Mouse (Mus musculus) MEL (cell line): ENCODE data around the gene Trpd52l3.

ENCODE experiments used
- CHD2 ChIP-seq: IDR thresholded peaks from 2 replicates; pipeline ENCODE4 v1.6.1; 2011; ENCODE audit warnings: low read length, improper control_type of control experiment
- CTCF ChIP-seq, 3 experiments: IDR thresholded peaks in 2 of 3; conservative IDR thresholded peaks in 1 of 3; 2 replicates each; pipeline ENCODE4 v1.5.1; 2011 to 2012; ENCODE audit warnings: low read length in 3 of 3, low read depth in 2 of 3, mild to moderate bottlenecking in 2 of 3, improper control_type of control experiment in 1 of 3, inconsistent platforms in 1 of 3, mixed read lengths in 1 of 3, moderate library complexity in 1 of 3; ENCODE audit not compliant: control insufficient read depth in 1 of 3, insufficient read depth in 1 of 3, poor library complexity in 1 of 3, severe bottlenecking in 1 of 3
- E2F4 ChIP-seq: IDR thresholded peaks from 2 replicates; pipeline ENCODE4 v1.6.1; 2011; ENCODE audit warnings: low read depth, low read length, improper control_type of control experiment, borderline replicate concordance
- EP300 ChIP-seq, 2 experiments: IDR thresholded peaks; 2 replicates each; pipeline ENCODE4 v1.6.1; 2011; ENCODE audit warnings: improper control_type of control experiment in 2 of 2, low read length in 2 of 2, low read depth in 1 of 2, mild to moderate bottlenecking in 1 of 2
- MAFK ChIP-seq: IDR thresholded peaks from 2 replicates; pipeline ENCODE4 v1.6.1; 2011; ENCODE audit warnings: low read depth, mild to moderate bottlenecking, low read length, improper control_type of control experiment, borderline replicate concordance
- MXI1 ChIP-seq: IDR thresholded peaks from 2 replicates; pipeline ENCODE4 v1.6.1; 2011; ENCODE audit warnings: mild to moderate bottlenecking, low read depth, low read length, improper control_type of control experiment
- POLR2A ChIP-seq, 2 experiments: IDR thresholded peaks; 2 replicates each; pipeline ENCODE4 v1.6.1; 2011 to 2012; ENCODE audit warnings: low read length in 2 of 2, mild to moderate bottlenecking in 2 of 2, control low read depth in 1 of 2, improper control_type of control experiment in 1 of 2, low read depth in 1 of 2, moderate library complexity in 1 of 2; ENCODE audit not compliant: control insufficient read depth in 1 of 2, insufficient read depth in 1 of 2, poor library complexity in 1 of 2
- TBP ChIP-seq: IDR thresholded peaks from 2 replicates; pipeline ENCODE4 v1.8.0; 2011; ENCODE audit warnings: low read depth, low read length, improper control_type of control experiment
- USF1 ChIP-seq: IDR thresholded peaks from 2 replicates; pipeline ENCODE4 v1.6.1; 2014; ENCODE audit warnings: low read depth, mild to moderate bottlenecking, inconsistent platforms, low read length, improper control_type of control experiment, moderate library complexity
- ZC3H11A ChIP-seq: IDR thresholded peaks from 2 replicates; pipeline ENCODE4 v1.6.1; 2012; ENCODE audit warnings: low read depth, mild to moderate bottlenecking, inconsistent platforms, low read length, improper control_type of control experiment

GRCm38 (mm10) chr19:30044630-30045029 is 41.0 kb downstream of the Trpd52l3 start:
- TF ChIP-seq MAFK (no peak), CHD2 (no peak), CTCF (IDR thresholded peaks at IDR 0.05 in 2 of 3, conservative IDR thresholded peaks at IDR 0.05 in 1 of 3; ENCODE audit: control insufficient read depth in 1 of 3, insufficient read depth in 1 of 3, low read depth in 2 of 3, low read length in 3 of 3, poor library complexity in 1 of 3, severe bottlenecking in 1 of 3) (peak; percentile 53 to 68 (median 55)), USF1 (no peak), POLR2A (IDR thresholded peaks at IDR 0.05; ENCODE audit: control insufficient read depth in 1 of 2, insufficient read depth in 1 of 2, low read depth in 1 of 2, low read length in 2 of 2, poor library complexity in 1 of 2) (no peak), EP300 (IDR thresholded peaks at IDR 0.05; ENCODE audit: low read depth in 1 of 2, low read length in 2 of 2) (no peak), E2F4 (no peak), ZC3H11A (no peak), TBP (no peak), MXI1 (no peak)
